Mouse (Mus musculus) CH12.LX (cell line): ENCODE measurements at regions not wholly inside any gene's neighbourhood (a gene's known extent, or its start where the extent isn't known, plus 50 kb on each side); places are given as distances from the start of the nearest gene placed in this dataset.

Source experiments
- CHD2 ChIP-seq: IDR thresholded peaks from 2 replicates; pipeline ENCODE4 v1.6.1; 2011; ENCODE audit warnings: low read length, improper control_type of control experiment
- CTCF ChIP-seq, 2 experiments: IDR thresholded peaks in 1 of 2; conservative IDR thresholded peaks in 1 of 2; 2 replicates each; pipeline ENCODE4 v1.5.1; 2011 to 2012; ENCODE audit warnings: low read depth in 2 of 2, low read length in 2 of 2, improper control_type of control experiment in 1 of 2, inconsistent platforms in 1 of 2, mild to moderate bottlenecking in 1 of 2, moderate library complexity in 1 of 2
- E2F4 ChIP-seq: IDR thresholded peaks from 2 replicates; pipeline ENCODE4 v1.6.1; 2011; ENCODE audit warnings: low read depth, low read length, improper control_type of control experiment; ENCODE audit not compliant: insufficient replicate concordance
- HCFC1 ChIP-seq: IDR thresholded peaks from 2 replicates; pipeline ENCODE4 v1.6.1; 2012; ENCODE audit warnings: low read depth, mild to moderate bottlenecking, inconsistent platforms, low read length, improper control_type of control experiment
- JUN ChIP-seq: IDR thresholded peaks from 2 replicates; pipeline ENCODE4 v1.6.1; 2011; ENCODE audit warnings: low read depth, mild to moderate bottlenecking, low read length, improper control_type of control experiment, moderate library complexity; ENCODE audit not compliant: insufficient read depth
- MXI1 ChIP-seq: IDR thresholded peaks from 2 replicates; pipeline ENCODE4 v1.6.1; 2011; ENCODE audit warnings: mild to moderate bottlenecking, low read depth, low read length, improper control_type of control experiment
- NELFE ChIP-seq: IDR thresholded peaks from 2 replicates; pipeline ENCODE4 v1.6.1; 2011; ENCODE audit warnings: low read depth, low read length, improper control_type of control experiment
- POLR2A ChIP-seq: IDR thresholded peaks from 2 replicates; pipeline ENCODE4 v1.6.1; 2011; ENCODE audit warnings: low read depth, mild to moderate bottlenecking, improper control_type of control experiment, low read length
- SIN3A ChIP-seq: IDR thresholded peaks from 2 replicates; pipeline ENCODE4 v1.6.1; 2012; ENCODE audit warnings: low read length, improper control_type of control experiment, inconsistent platforms
- SMC3 ChIP-seq: IDR thresholded peaks from 2 replicates; pipeline ENCODE4 v1.6.1; 2011; ENCODE audit warnings: low read depth, low read length, improper control_type of control experiment
- TCF12 ChIP-seq: IDR thresholded peaks from 2 replicates; pipeline ENCODE4 v1.6.1; 2014; ENCODE audit warnings: low read depth, mild to moderate bottlenecking, inconsistent platforms, low read length, improper control_type of control experiment
- ZKSCAN1 ChIP-seq: IDR thresholded peaks from 2 replicates; pipeline ENCODE4 v1.6.1; 2012; ENCODE audit warnings: low read depth, inconsistent platforms, low read length, improper control_type of control experiment, borderline replicate concordance

- no peak for TF ChIP-seq E2F4
- no peak for TF ChIP-seq CTCF (conservative IDR thresholded peaks at IDR 0.05 in 1 of 2, IDR thresholded peaks at IDR 0.05 in 1 of 2; ENCODE audit: low read depth in 2 of 2, low read length in 2 of 2)
- TF ChIP-seq MXI1 = no peak
- no peak for TF ChIP-seq HCFC1
- TF ChIP-seq ZKSCAN1 = no peak
- TF ChIP-seq TCF12 = no peak
- no peak for TF ChIP-seq JUN
- TF ChIP-seq POLR2A = no peak
- no peak for TF ChIP-seq SIN3A
- TF ChIP-seq SMC3 = no peak
- no peak for TF ChIP-seq NELFE
- TF ChIP-seq CHD2 = no peak
These were observed 525.8 kb downstream of the Psat1 start for GRCm38 (mm10) chr19:15421311-15421710.
